Mouse (Mus musculus): Measurements from ENCODE around the gene 1600014C10Rik. TPM values are rescaled to one million over a fixed set of nuclear protein-coding genes. Genes with fewer than 3 reads are reported as not detected.

The 1600014C10Rik gene
- 0.02 TPM in 1 of 2 replicates, not detected in the other for polyA plus RNA-seq (2012)

DNA sequence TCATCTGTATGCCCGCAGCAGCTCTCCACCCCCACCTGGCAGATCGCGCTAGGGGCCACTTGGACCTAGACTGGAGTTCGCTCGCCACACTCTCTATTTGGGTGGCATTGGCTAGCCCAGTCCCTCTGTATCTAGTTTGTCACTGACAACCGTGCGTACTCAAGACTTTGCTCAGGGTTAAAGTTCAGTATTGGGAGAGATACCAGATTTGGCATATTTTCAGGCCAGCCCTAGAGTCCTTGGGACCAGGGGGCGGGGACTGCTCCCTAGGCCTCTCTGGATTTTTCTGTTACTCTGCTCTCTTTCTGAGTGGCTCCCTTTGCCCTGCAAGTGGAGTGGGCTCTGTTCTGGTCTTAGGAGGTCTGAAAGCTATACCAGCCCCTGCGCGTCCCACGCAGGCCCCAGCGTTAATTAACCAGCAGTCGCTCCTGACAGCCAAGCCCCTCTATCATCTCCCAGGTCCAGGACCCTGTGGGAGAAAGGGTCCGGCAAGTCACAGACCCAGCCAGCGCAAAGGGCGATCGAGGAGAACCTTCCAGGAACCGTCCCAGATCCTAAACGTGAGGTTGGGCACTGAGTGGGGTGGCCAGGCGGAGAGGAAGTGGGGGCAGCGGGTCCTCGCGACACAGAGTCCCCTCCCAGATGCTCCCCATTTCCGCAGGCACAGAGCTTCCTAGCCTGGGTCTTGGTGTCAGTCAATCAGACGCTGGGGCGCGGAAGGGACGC, at the start of gene 1600014C10Rik:
Gene 1600014C10Rik, plus strand, starts transcription at position 256 of the 726 bp plus-strand sequence.
- Histone ChIP-seq H3K27me3 (ENCODE audit: control insufficient read depth) (no peaks in the 10 kb centered on the region), H3K4me1 (ENCODE audit: control insufficient read depth) (peaks cover 9% of the 10 kb centered on the region), H3K9me3 (ENCODE audit: control insufficient read depth, low read length) (peaks cover 21% of the 10 kb centered on the region), H3K36me3 (ENCODE audit: control insufficient read depth) (no peaks in the 10 kb centered on the region), H3K4me3 (replicated peaks) (peak within 1 kb of the TSS; percentile 47)
- TF ChIP-seq GATA1 (IDR thresholded peaks at IDR 0.05; ENCODE audit: low read length): no peak
- TF ChIP-seq TAL1 (IDR thresholded peaks at IDR 0.05; ENCODE audit: low read length): no peak

DNA sequence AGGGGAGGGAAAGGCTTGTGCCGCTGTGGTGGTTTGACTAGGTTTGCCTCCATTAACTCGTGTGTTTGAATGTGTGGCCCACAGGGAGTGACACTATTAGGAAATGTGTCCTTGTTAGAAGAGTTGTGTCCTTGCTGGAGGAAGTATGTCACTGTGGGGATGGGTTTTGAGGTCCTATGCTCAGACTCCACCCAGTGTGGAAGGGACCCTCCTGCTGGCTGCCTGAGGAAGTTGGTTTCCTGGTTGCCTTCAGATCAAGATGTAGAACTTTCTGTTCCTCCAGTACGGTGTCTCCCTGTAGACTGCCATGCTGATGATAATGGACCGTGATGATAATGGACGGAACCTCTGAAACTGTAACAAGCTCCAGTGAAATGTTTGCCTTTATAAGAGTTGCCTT, 48.5 kb upstream of the 1600014C10Rik start:
- TF ChIP-seq GATA1 (IDR thresholded peaks at IDR 0.05; ENCODE audit: low read length): no peak
- TF ChIP-seq TAL1 (IDR thresholded peaks at IDR 0.05; ENCODE audit: low read length): no peak
- no peaks in the 10 kb centered on the region for H3K27me3 ChIP-seq (ENCODE audit: control insufficient read depth)
- no peak overlapping the region for H3K4me3 ChIP-seq (replicated peaks)
- H3K4me1 ChIP-seq (ENCODE audit: control insufficient read depth): no peaks in the 10 kb centered on the region
- no peaks in the 10 kb centered on the region for H3K9me3 ChIP-seq (ENCODE audit: control insufficient read depth, low read length)
- no peaks in the 10 kb centered on the region for H3K36me3 ChIP-seq (ENCODE audit: control insufficient read depth)

GRCm38 (mm10) chr7:38140324-38140723, 42.7 kb upstream of the 1600014C10Rik start:
- Histone ChIP-seq H3K4me3 (replicated peaks) (no peak overlapping the region), H3K27me3 (ENCODE audit: control insufficient read depth) (no peaks in the 10 kb centered on the region), H3K4me1 (ENCODE audit: control insufficient read depth) (no peaks in the 10 kb centered on the region), H3K9me3 (ENCODE audit: control insufficient read depth, low read length) (peaks cover 2% of the 10 kb centered on the region; the same call in 1 of the 2 replicates), H3K36me3 (ENCODE audit: control insufficient read depth) (no peaks in the 10 kb centered on the region)
- no peak for TF ChIP-seq TAL1 (IDR thresholded peaks at IDR 0.05; ENCODE audit: low read length)
- TF ChIP-seq GATA1 (IDR thresholded peaks at IDR 0.05; ENCODE audit: low read length): no peak

- Histone ChIP-seq H3K4me1 (ENCODE audit: control insufficient read depth) (no peaks in the 10 kb centered on the region), H3K9me3 (ENCODE audit: control insufficient read depth, low read length) (peaks cover 2% of the 10 kb centered on the region; the same call in 1 of the 2 replicates), H3K27me3 (ENCODE audit: control insufficient read depth) (no peaks in the 10 kb centered on the region), H3K4me3 (replicated peaks) (no peak overlapping the region), H3K36me3 (ENCODE audit: control insufficient read depth) (no peaks in the 10 kb centered on the region)
- TF ChIP-seq TAL1 (IDR thresholded peaks at IDR 0.05; ENCODE audit: low read length): no peak
- no peak for TF ChIP-seq GATA1 (IDR thresholded peaks at IDR 0.05; ENCODE audit: low read length)
Measured at GRCm38 (mm10) chr7:38141747-38142545, 41.1 kb upstream of the 1600014C10Rik start.

DNA sequence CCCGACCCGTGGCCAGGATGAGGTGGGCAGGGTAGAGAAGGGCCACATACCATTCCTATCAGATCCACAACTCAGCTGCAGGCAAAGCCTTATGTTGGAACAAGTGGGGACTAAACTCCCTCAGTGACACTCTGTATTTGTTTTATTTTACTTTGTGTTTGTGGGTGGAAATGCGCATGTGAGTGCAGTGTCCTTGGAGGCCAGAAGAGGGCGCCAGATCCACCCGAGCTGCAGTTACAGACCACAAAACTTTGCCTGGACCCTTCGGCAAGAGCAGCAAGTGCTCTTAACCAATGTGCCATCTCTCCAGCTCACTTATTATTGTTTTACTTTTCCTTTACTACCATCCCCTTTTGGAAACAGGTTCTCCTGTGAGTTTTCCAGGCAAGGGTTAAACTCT, 35.5 kb upstream of the 1600014C10Rik start:
- H3K4me3 ChIP-seq (replicated peaks): no peak overlapping the region
- no peaks in the 10 kb centered on the region for H3K4me1 ChIP-seq (ENCODE audit: control insufficient read depth)
- H3K9me3 ChIP-seq (ENCODE audit: control insufficient read depth, low read length): no peaks in the 10 kb centered on the region
- TF ChIP-seq GATA1 (IDR thresholded peaks at IDR 0.05; ENCODE audit: low read length) (no peak), TAL1 (IDR thresholded peaks at IDR 0.05; ENCODE audit: low read length) (no peak)
- H3K27me3 ChIP-seq (ENCODE audit: control insufficient read depth): no peaks in the 10 kb centered on the region
- no peaks in the 10 kb centered on the region for H3K36me3 ChIP-seq (ENCODE audit: control insufficient read depth)

DNA sequence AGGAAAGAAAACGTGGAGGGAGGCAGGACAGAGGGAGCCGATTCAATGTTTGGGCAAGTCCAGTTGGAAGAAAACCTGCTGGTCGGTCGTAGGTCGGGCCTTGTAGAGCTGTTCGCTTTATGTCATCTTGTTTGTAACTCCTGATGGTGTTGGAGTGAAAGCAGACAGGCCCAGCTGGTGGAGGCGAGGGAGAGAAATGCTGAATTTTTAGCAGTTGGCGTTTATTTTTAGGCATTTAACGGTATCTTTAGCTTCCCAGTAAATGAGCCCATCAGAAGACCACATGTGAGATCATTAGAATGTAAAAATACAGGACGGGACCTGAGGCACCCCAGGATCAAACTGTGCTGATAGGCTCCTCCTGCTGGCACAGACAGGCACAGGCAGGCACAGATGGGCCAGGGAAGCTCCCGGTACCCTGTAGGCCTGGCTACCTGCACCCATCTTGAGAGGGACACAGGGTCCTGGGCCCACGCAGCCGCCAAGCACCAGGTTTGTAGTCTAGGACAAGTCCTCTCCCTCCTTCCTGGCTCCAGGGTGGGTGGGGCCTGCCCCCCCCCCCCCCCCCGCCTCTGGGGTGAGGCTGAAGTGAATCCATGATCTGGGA, 31.2 kb upstream of the 1600014C10Rik start:
- Histone ChIP-seq H3K9me3 (ENCODE audit: control insufficient read depth, low read length) (no peaks in the 10 kb centered on the region), H3K4me1 (ENCODE audit: control insufficient read depth) (no peaks in the 10 kb centered on the region), H3K4me3 (replicated peaks) (no peak overlapping the region), H3K27me3 (ENCODE audit: control insufficient read depth) (no peaks in the 10 kb centered on the region), H3K36me3 (ENCODE audit: control insufficient read depth) (no peaks in the 10 kb centered on the region)
- no peak for TF ChIP-seq TAL1 (IDR thresholded peaks at IDR 0.05; ENCODE audit: low read length)
- TF ChIP-seq GATA1 (IDR thresholded peaks at IDR 0.05; ENCODE audit: low read length): no peak

DNA sequence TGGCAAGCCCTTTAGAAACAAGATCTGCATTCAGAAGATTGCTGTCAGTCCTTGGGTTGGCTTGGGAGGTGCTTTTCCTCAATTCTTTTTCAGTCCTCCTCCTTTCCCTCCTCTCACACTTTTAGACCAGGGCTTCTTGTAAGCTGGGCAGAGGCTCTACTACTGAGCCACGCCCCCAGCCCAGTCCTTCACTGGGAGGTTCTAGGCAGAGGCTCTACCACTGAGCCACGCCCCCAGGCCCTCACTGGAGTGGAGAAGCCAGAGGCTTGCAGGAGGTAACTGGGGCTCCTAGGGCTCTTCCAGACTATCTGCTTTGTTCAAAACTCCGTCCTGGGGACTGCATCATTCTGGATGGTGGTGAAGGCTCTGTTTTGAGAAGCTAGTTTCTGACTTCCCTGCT, 30.4 kb upstream of the 1600014C10Rik start:
- Histone ChIP-seq H3K36me3 (ENCODE audit: control insufficient read depth) (no peaks in the 10 kb centered on the region), H3K4me1 (ENCODE audit: control insufficient read depth) (no peaks in the 10 kb centered on the region), H3K9me3 (ENCODE audit: control insufficient read depth, low read length) (no peaks in the 10 kb centered on the region), H3K4me3 (replicated peaks) (no peak overlapping the region), H3K27me3 (ENCODE audit: control insufficient read depth) (no peaks in the 10 kb centered on the region)
- TF ChIP-seq TAL1 (IDR thresholded peaks at IDR 0.05; ENCODE audit: low read length) (no peak), GATA1 (IDR thresholded peaks at IDR 0.05; ENCODE audit: low read length) (no peak)

- no peak overlapping the region for H3K4me3 ChIP-seq (replicated peaks)
Measured at GRCm38 (mm10) chr7:38155829-38156228, 27.2 kb upstream of the 1600014C10Rik start.

More at GRCm38 (mm10) chr7:38155829-38156228, 27.2 kb upstream of the 1600014C10Rik start:
- H3K36me3 ChIP-seq (ENCODE audit: control insufficient read depth): no peaks in the 10 kb centered on the region
- TF ChIP-seq TAL1 (IDR thresholded peaks at IDR 0.05; ENCODE audit: low read length): no peak
- no peak for TF ChIP-seq GATA1 (IDR thresholded peaks at IDR 0.05; ENCODE audit: low read length)
- H3K9me3 ChIP-seq (ENCODE audit: control insufficient read depth, low read length): no peaks in the 10 kb centered on the region
- no peaks in the 10 kb centered on the region for H3K4me1 ChIP-seq (ENCODE audit: control insufficient read depth)
- H3K27me3 ChIP-seq (ENCODE audit: control insufficient read depth): no peaks in the 10 kb centered on the region

Data from erythroblast, embryonic 14.5 days (primary cell).